Comparison of ENCODE assay signal across 34 mouse cellular contexts in genomic region chr9:59087704-59088103, GRCm38 (mm10). TPM values are rescaled to one million over a fixed set of nuclear protein-coding genes. Genes with fewer than 3 reads are reported as not detected.
"Had no signal": no experiment of that assay in that cellular context is flagged by ENCODE, and none has a peak within 500 bp of the region (broad histone marks: within the 10 kb centered on the region; RNA-seq: fewer than 3 reads in every experiment).

No protein-coding gene starts in this region.

- H3K27me3 ChIP-seq: limb, embryonic 12.5 days; limb, embryonic 13.5 days; limb, embryonic 15.5 days; liver, embryonic 12.5 days; liver, embryonic 13.5 days; liver, embryonic 15.5 days; lung, embryonic 15.5 days; megakaryocyte, embryonic 14.5 days; midbrain, embryonic 12.5 days; midbrain, embryonic 13.5 days; midbrain, embryonic 15.5 days; neural tube, embryonic 12.5 days had no signal

- H3K4me2 ChIP-seq: limb, embryonic 12.5 days; liver, embryonic 11.5 days; liver, embryonic 12.5 days; liver, embryonic 13.5 days; liver, embryonic 15.5 days; lung, embryonic 14.5 days; lung, embryonic 15.5 days; midbrain, embryonic 11.5 days; midbrain, embryonic 12.5 days; midbrain, embryonic 13.5 days; midbrain, embryonic 15.5 days; neural tube, embryonic 12.5 days had no signal

- H3K4me1 ChIP-seq: liver, embryonic 12.5 days; liver, embryonic 13.5 days; liver, embryonic 15.5 days; lung, embryonic 15.5 days; megakaryocyte, embryonic 14.5 days; midbrain, embryonic 10.5 days; midbrain, embryonic 12.5 days; midbrain, embryonic 13.5 days; midbrain, embryonic 15.5 days; neural tube, embryonic 12.5 days had no signal

- H3K4me3 ChIP-seq: limb, embryonic 10.5 days; limb, embryonic 12.5 days; limb, embryonic 13.5 days; limb, embryonic 15.5 days; liver, embryonic 12.5 days; liver, embryonic 13.5 days; liver, embryonic 15.5 days; lung, embryonic 15.5 days; megakaryocyte, embryonic 14.5 days; midbrain, embryonic 10.5 days; midbrain, embryonic 12.5 days; midbrain, embryonic 13.5 days; midbrain, embryonic 15.5 days; myocyte; neural tube, embryonic 12.5 days had no signal

- H3K9me3 ChIP-seq: limb, embryonic 10.5 days; limb, embryonic 12.5 days; limb, embryonic 13.5 days; limb, embryonic 15.5 days; liver, embryonic 12.5 days; liver, embryonic 13.5 days; liver, embryonic 15.5 days; lung, embryonic 15.5 days; midbrain, embryonic 10.5 days; midbrain, embryonic 12.5 days; midbrain, embryonic 13.5 days; midbrain, embryonic 15.5 days; neural tube, embryonic 12.5 days had no signal

- DNase-seq: left cerebral cortex, postnatal 4 days; liver; liver, embryonic 13.5 days; liver, postnatal 0 days; lung, adult 18-20 months; lung, adult 2 months; lung, embryonic 14.5 days; lung, postnatal 10 days; lung, postnatal 14 days; lung, postnatal 36 days; lung, postnatal 4 days; midbrain, embryonic 14.5 days had no signal

- H3K36me3 ChIP-seq: limb, embryonic 10.5 days; limb, embryonic 12.5 days; limb, embryonic 13.5 days; limb, embryonic 15.5 days; liver, embryonic 12.5 days; liver, embryonic 13.5 days; liver, embryonic 15.5 days; lung, embryonic 15.5 days; midbrain, embryonic 10.5 days; midbrain, embryonic 12.5 days; midbrain, embryonic 13.5 days; midbrain, embryonic 15.5 days; neural tube, embryonic 12.5 days had no signal

- H3K27ac ChIP-seq: limb, embryonic 10.5 days; limb, embryonic 12.5 days; liver, embryonic 12.5 days; liver, embryonic 13.5 days; liver, embryonic 14.5 days; liver, embryonic 15.5 days; lung, embryonic 15.5 days; macrophage; midbrain, embryonic 10.5 days; midbrain, embryonic 12.5 days; midbrain, embryonic 13.5 days; midbrain, embryonic 15.5 days; neural tube, embryonic 12.5 days had no signal

- H3K9ac ChIP-seq: limb, embryonic 12.5 days; limb, embryonic 13.5 days; limb, embryonic 15.5 days; liver, embryonic 12.5 days; liver, embryonic 13.5 days; liver, embryonic 14.5 days; liver, embryonic 15.5 days; liver, postnatal 0 days; lung, embryonic 14.5 days; lung, embryonic 15.5 days; midbrain, embryonic 12.5 days; midbrain, embryonic 13.5 days; midbrain, embryonic 15.5 days; neural tube, embryonic 12.5 days had no signal

- ATAC-seq: liver, embryonic 12.5 days; liver, postnatal 0 days; lung, postnatal 0 days; midbrain, embryonic 13.5 days; midbrain, embryonic 15.5 days; midbrain, embryonic 16.5 days had no signal

RNA-seq across cellular contexts. Expression of gene Neo1, which starts 51.5 kb away (rescaled TPM):
- total RNA-seq: megakaryocyte progenitor cell, adult 5-6 weeks; megakaryocyte-erythroid progenitor cell, adult 5-6 weeks had no signal
